Mouse (Mus musculus) embryonic facial prominence, embryonic 14.5 days (tissue): ENCODE data around the gene Rcc2. TPM values are rescaled to one million over a fixed set of nuclear protein-coding genes. Genes with fewer than 3 reads are reported as not detected.
A peak's percentile ranks its signal among the peaks of the same experiment; 100 is the strongest.

Experiments
- ATAC-seq: fragments of 200-750 bp; cut with Nextera tagmentation; 2 replicates; pipeline ENCODE4 v1.8.0; 2017; ENCODE audit warnings: low read depth, moderate number of reproducible peaks, moderate TSS enrichment
- DNase-seq: peaks from one replicate; pipeline ENCODE4 v3.0.0-alpha.2; 2015; ENCODE audit warnings: low spot score
- H3K27ac ChIP-seq: fragments of 300-500 bp; sonication (generic); replicated peaks from 2 replicates; pipeline ENCODE4 v1.5.1; 2014; ENCODE audit warnings: low read depth, mild to moderate bottlenecking, low read length, moderate library complexity
- H3K27me3 ChIP-seq: fragments of 300-500 bp; sonication (generic); replicated peaks from 2 replicates; pipeline ENCODE4 v1.6.1; 2014; ENCODE audit warnings: low read length; ENCODE audit not compliant: control insufficient read depth, insufficient read depth
- H3K36me3 ChIP-seq: fragments of 300-500 bp; sonication (generic); 2 replicates; pipeline ENCODE4 v1.6.1; 2014; ENCODE audit warnings: low read length, mixed read lengths; ENCODE audit not compliant: control insufficient read depth, insufficient read depth
- H3K4me1 ChIP-seq: fragments of 300-500 bp; sonication (generic); 2 replicates; pipeline ENCODE4 v1.6.1; 2014; ENCODE audit warnings: antibody characterized with exemption, low read length; ENCODE audit not compliant: control insufficient read depth, insufficient read depth
- H3K4me2 ChIP-seq: fragments of 300-500 bp; sonication (generic); 2 replicates; pipeline ENCODE4 v1.6.1; 2014; ENCODE audit warnings: low read depth, mild to moderate bottlenecking, low read length, moderate library complexity, mixed read lengths
- H3K4me3 ChIP-seq: fragments of 300-500 bp; sonication (generic); 2 replicates; pipeline ENCODE4 v1.5.1; 2014; ENCODE audit warnings: low read depth, mild to moderate bottlenecking, low read length
- H3K9ac ChIP-seq: fragments of 300-500 bp; sonication (generic); 2 replicates; pipeline ENCODE4 v1.6.1; 2014; ENCODE audit warnings: low read depth, mild to moderate bottlenecking, low read length, moderate library complexity, mixed read lengths
- H3K9me3 ChIP-seq: fragments of 300-500 bp; sonication (generic); 2 replicates; pipeline ENCODE4 v1.6.1; 2016; ENCODE audit warnings: low read length; ENCODE audit not compliant: control insufficient read depth
- WGBS: fragments of 180-500 bp; shearing (Covaris S2); extraction: QIAGEN DNeasy Blood & Tissue Kit; methylation state at CpG from one replicate; pipeline ENCODE4 v1.1.7; 2014; 5-methylcytosine and 5-hydroxymethylcytosine counted together
- polyA plus RNA-seq: library from polyadenylated mRNA; unstranded; fragments of >200 nt; fragmentation: Nextera tagmentation; extraction: Ambion mirVana; gene quantifications from 2 replicates; pipeline ENCODE4 v1.2.1, GENCODE M21; 2014

Rcc2 gene
- polyA plus RNA-seq, 1 experiment from 2014 or later = 31.6 TPM

- peak overlapping the region; percentile 97 for H3K9ac ChIP-seq
- H3K4me1 ChIP-seq = peaks cover 23% of the 10 kb centered on the region
- peak overlapping the region; percentile 98 for H3K27ac ChIP-seq
- H3K9me3 ChIP-seq = no peaks in the 10 kb centered on the region
- DNase-seq (peak; percentile 92), ATAC-seq (peak; percentile 73)
- H3K36me3 ChIP-seq = peaks cover 14% of the 10 kb centered on the region; the same call in 1 of the 2 replicates
- H3K4me2 ChIP-seq = peak overlapping the region; percentile 73
- peaks cover 8% of the 10 kb centered on the region; the same call in 1 of the 2 replicates for H3K27me3 ChIP-seq
- H3K4me3 ChIP-seq = peak overlapping the region; percentile 86
- WGBS = under 1% methylated on average over 8 of the region's 68 CpGs
Observed at GRCm38 (mm10) chr4:140702611-140703327, 2.4 kb downstream of the Rcc2 start.

- Histone ChIP-seq H3K4me1 (peaks cover 23% of the 10 kb centered on the region), H3K4me3 (peak overlapping the region; percentile 86), H3K9ac (peak overlapping the region; percentile 97), H3K4me2 (peak overlapping the region; percentile 73), H3K36me3 (peaks cover 22% of the 10 kb centered on the region), H3K9me3 (no peaks in the 10 kb centered on the region), H3K27me3 (peaks cover 8% of the 10 kb centered on the region; the same call in 1 of the 2 replicates), H3K27ac (peak overlapping the region; percentile 98)
- ATAC-seq = no peak
- DNase-seq = peak; percentile 10
- WGBS = 9% methylated on average over 8 of the region's 8 CpGs
Observed at GRCm38 (mm10) chr4:140703636-140704035, 3.3 kb downstream of the Rcc2 start.

- no peak for ATAC-seq
- DNase-seq = no peak
- H3K36me3 ChIP-seq = peaks cover 27% of the 10 kb centered on the region
- H3K9me3 ChIP-seq = no peaks in the 10 kb centered on the region
- peak overlapping the region; percentile 73 for H3K4me2 ChIP-seq
- 37% methylated on average over 4 of the region's 4 CpGs for WGBS
- peak overlapping the region; percentile 97 for H3K9ac ChIP-seq
- peak overlapping the region; percentile 86 for H3K4me3 ChIP-seq
- peaks cover 22% of the 10 kb centered on the region for H3K4me1 ChIP-seq
- H3K27ac ChIP-seq = peak overlapping the region; percentile 98; the same call in 1 of the 2 replicates
- H3K27me3 ChIP-seq = peaks cover 3% of the 10 kb centered on the region; the same call in 1 of the 2 replicates
Observed at GRCm38 (mm10) chr4:140704166-140704565, 3.8 kb downstream of the Rcc2 start.

GRCm38 (mm10) chr4:140707615-140708014, 7.3 kb downstream of the Rcc2 start:
- 76% methylated on average over 4 of the region's 4 CpGs for WGBS
- H3K9ac ChIP-seq = no peak overlapping the region

GRCm38 (mm10) chr4:140708297-140708927, 8.1 kb downstream of the Rcc2 start:
- no peak overlapping the region for H3K27ac ChIP-seq
- no peaks in the 10 kb centered on the region for H3K27me3 ChIP-seq
- peaks cover 8% of the 10 kb centered on the region; the same call in 1 of the 2 replicates for H3K4me1 ChIP-seq
- H3K9ac ChIP-seq = 0 out of 2 replicates have a peak overlapping the region, but pooled peaks have one; percentile 5
- peaks cover 70% of the 10 kb centered on the region for H3K36me3 ChIP-seq
- H3K4me3 ChIP-seq = no peak overlapping the region
- H3K9me3 ChIP-seq = no peaks in the 10 kb centered on the region
- DNase-seq = no peak
- no peak overlapping the region for H3K4me2 ChIP-seq
- ATAC-seq = no peak
- WGBS = 85% methylated on average over 18 of the region's 18 CpGs

More at GRCm38 (mm10) chr4:140707615-140708014, 7.3 kb downstream of the Rcc2 start:
- DNase-seq (no peak), ATAC-seq (no peak)
- Histone ChIP-seq H3K4me1 (peaks cover 8% of the 10 kb centered on the region; the same call in 1 of the 2 replicates), H3K27ac (no peak overlapping the region), H3K9me3 (no peaks in the 10 kb centered on the region), H3K36me3 (peaks cover 62% of the 10 kb centered on the region), H3K4me2 (no peak overlapping the region), H3K27me3 (no peaks in the 10 kb centered on the region), H3K4me3 (no peak overlapping the region)

- Histone ChIP-seq H3K4me3 (no peak overlapping the region), H3K27ac (no peak overlapping the region), H3K4me2 (no peak overlapping the region), H3K4me1 (peaks cover 4% of the 10 kb centered on the region; the same call in 1 of the 2 replicates), H3K9me3 (no peaks in the 10 kb centered on the region), H3K36me3 (peaks cover 76% of the 10 kb centered on the region), H3K9ac (no peak overlapping the region), H3K27me3 (no peaks in the 10 kb centered on the region)
- DNase-seq (no peak), ATAC-seq (no peak)
- WGBS = 78% methylated on average over 5 of the region's 7 CpGs
Observed at GRCm38 (mm10) chr4:140709111-140709510, 8.8 kb downstream of the Rcc2 start.

GRCm38 (mm10) chr4:140709617-140710016, 9.3 kb downstream of the Rcc2 start:
- H3K9me3 ChIP-seq = no peaks in the 10 kb centered on the region
- ATAC-seq (no peak), DNase-seq (no peak)
- no peak overlapping the region for H3K27ac ChIP-seq
- no peak overlapping the region for H3K4me3 ChIP-seq
- WGBS = 74% methylated on average over 10 of the region's 10 CpGs
- H3K9ac ChIP-seq = 0 out of 2 replicates have a peak overlapping the region, but pooled peaks have one; percentile 7
- H3K4me2 ChIP-seq = no peak overlapping the region
- H3K36me3 ChIP-seq = peaks cover 78% of the 10 kb centered on the region
- H3K27me3 ChIP-seq = no peaks in the 10 kb centered on the region
- H3K4me1 ChIP-seq = no peaks in the 10 kb centered on the region

- Histone ChIP-seq H3K27me3 (no peaks in the 10 kb centered on the region), H3K4me2 (no peak overlapping the region), H3K4me1 (no peaks in the 10 kb centered on the region), H3K9me3 (no peaks in the 10 kb centered on the region), H3K9ac (no peak overlapping the region), H3K27ac (no peak overlapping the region), H3K4me3 (no peak overlapping the region), H3K36me3 (peaks cover 87% of the 10 kb centered on the region)
- ATAC-seq = no peak
- 79% methylated on average over 10 of the region's 10 CpGs for WGBS
- no peak for DNase-seq
Observed at GRCm38 (mm10) chr4:140710781-140711180, 10.4 kb downstream of the Rcc2 start.
